Mouse (Mus musculus): ENCODE data around the gene Gm45194. TPM values are rescaled to one million over a fixed set of nuclear protein-coding genes. Genes with fewer than 3 reads are reported as not detected.

The Gm45194 gene
- polyA plus RNA-seq, 1 experiment from 2014 or later: 0.19 TPM

- no peaks in the 10 kb centered on the region for H3K4me1 ChIP-seq (replicated peaks; ENCODE audit: control insufficient read depth, insufficient read depth, low read length)
These were observed 347.6 kb downstream of the Gm45194 start, which contains the start of gene 4933403O08Rik for GRCm38 (mm10) chrX:112238749-112239148. Gene 4933403O08Rik, plus strand, starts transcription at chrX:112239049.

GRCm38 (mm10) chrX:112242916-112243315 lies 351.7 kb downstream of the Gm45194 start:
- Histone ChIP-seq H3K4me3 (replicated peaks; ENCODE audit: low read length) (no peak overlapping the region), H3K4me1 (replicated peaks; ENCODE audit: control insufficient read depth, insufficient read depth, low read length) (no peaks in the 10 kb centered on the region), H3K27ac (no peak overlapping the region), H3K9me3 (ENCODE audit: control insufficient read depth, low read length) (no peaks in the 10 kb centered on the region), H3K27me3 (ENCODE audit: control insufficient read depth, insufficient read depth, low read length) (no peaks in the 10 kb centered on the region), H3K4me2 (replicated peaks) (no peak overlapping the region), H3K9ac (no peak overlapping the region), H3K36me3 (replicated peaks; ENCODE audit: control insufficient read depth, insufficient read depth) (no peaks in the 10 kb centered on the region)
- no peak for DNase-seq (ENCODE audit: low spot score)
- ATAC-seq (ENCODE audit: low FRiP score): no peak
- 90% methylated on average over 1 of the region's 1 CpGs for WGBS

More at GRCm38 (mm10) chrX:112238749-112239148, 347.6 kb downstream of the Gm45194 start, which contains the start of gene 4933403O08Rik:
- H3K9me3 ChIP-seq (ENCODE audit: control insufficient read depth, low read length): no peaks in the 10 kb centered on the region
- no peaks in the 10 kb centered on the region for H3K27me3 ChIP-seq (ENCODE audit: control insufficient read depth, insufficient read depth, low read length)
- no peak within 1 kb of the TSS for H3K27ac ChIP-seq
- ATAC-seq (ENCODE audit: low FRiP score) (no peak), DNase-seq (ENCODE audit: low spot score) (no peak)
- H3K9ac ChIP-seq: no peak within 1 kb of the TSS
- 96% methylated on average over 3 of the region's 3 CpGs for WGBS
- H3K4me3 ChIP-seq (replicated peaks; ENCODE audit: low read length): no peak within 1 kb of the TSS
- no peak within 1 kb of the TSS for H3K4me2 ChIP-seq (replicated peaks)
- no peaks in the 10 kb centered on the region for H3K36me3 ChIP-seq (replicated peaks; ENCODE audit: control insufficient read depth, insufficient read depth)

- Histone ChIP-seq H3K9ac (no peak overlapping the region), H3K27me3 (ENCODE audit: control insufficient read depth, insufficient read depth, low read length) (no peaks in the 10 kb centered on the region), H3K9me3 (ENCODE audit: control insufficient read depth, low read length) (no peaks in the 10 kb centered on the region), H3K4me2 (replicated peaks) (no peak overlapping the region), H3K4me3 (replicated peaks; ENCODE audit: low read length) (no peak overlapping the region), H3K36me3 (replicated peaks; ENCODE audit: control insufficient read depth, insufficient read depth) (no peaks in the 10 kb centered on the region), H3K27ac (no peak overlapping the region), H3K4me1 (replicated peaks; ENCODE audit: control insufficient read depth, insufficient read depth, low read length) (no peaks in the 10 kb centered on the region)
- 80% methylated on average over 2 of the region's 2 CpGs for WGBS
- ATAC-seq (ENCODE audit: low FRiP score) (no peak), DNase-seq (ENCODE audit: low spot score) (no peak)
These were observed 364.3 kb downstream of the Gm45194 start for GRCm38 (mm10) chrX:112255513-112255912.

GRCm38 (mm10) chrX:112273550-112273949 lies 382.4 kb downstream of the Gm45194 start:
- ATAC-seq (ENCODE audit: low FRiP score) (no peak), DNase-seq (ENCODE audit: low spot score) (no peak)
- Histone ChIP-seq H3K4me1 (replicated peaks; ENCODE audit: control insufficient read depth, insufficient read depth, low read length) (no peaks in the 10 kb centered on the region), H3K9ac (no peak overlapping the region), H3K27ac (no peak overlapping the region), H3K4me3 (replicated peaks; ENCODE audit: low read length) (no peak overlapping the region), H3K9me3 (ENCODE audit: control insufficient read depth, low read length) (no peaks in the 10 kb centered on the region), H3K27me3 (ENCODE audit: control insufficient read depth, insufficient read depth, low read length) (no peaks in the 10 kb centered on the region), H3K4me2 (replicated peaks) (no peak overlapping the region), H3K36me3 (replicated peaks; ENCODE audit: control insufficient read depth, insufficient read depth) (no peaks in the 10 kb centered on the region)
- 87% methylated on average over 1 of the region's 1 CpGs for WGBS

Other genes with a start within 250 kb of the Gm45194 start
- 2.2 and 2.8 TPM in 2 replicates for gene Hdx, start 194.3 kb upstream of the Gm45194 start, polyA plus RNA-seq (2014; fragmentation: Nextera tagmentation; extraction: Ambion mirVana)
- gene Tex16, start 119.6 kb downstream of the Gm45194 start, polyA plus RNA-seq (2014; fragmentation: Nextera tagmentation; extraction: Ambion mirVana): 0.27 and 0.79 TPM in 2 replicates